Mouse (Mus musculus) heart, postnatal 0 days (tissue): Measurements from ENCODE around the gene Tmie.

Experiments
- CTCF ChIP-seq: IDR thresholded peaks from 2 replicates; pipeline ENCODE4 v1.5.1; 2016; ENCODE audit warnings: antibody characterized with exemption, control low read depth, low read depth
- EP300 ChIP-seq: IDR thresholded peaks from 2 replicates; pipeline ENCODE4 v1.6.1; 2016; ENCODE audit warnings: antibody characterized with exemption, low read depth

GRCm38 (mm10) chr9:110858523-110858922 lies 21.4 kb downstream of the Tmie start:
- TF ChIP-seq CTCF (no peak), EP300 (no peak)
